Mouse (Mus musculus) gastrocnemius, postnatal 36 days (tissue): ENCODE results near the gene Myo1g. TPM values are rescaled to one million over a fixed set of nuclear protein-coding genes. Genes with fewer than 3 reads are reported as not detected.

ENCODE experiments used
- DNase-seq, 2 experiments: peaks; one replicate each; pipeline ENCODE4 v3.0.0; 2022
- intact Hi-C: fragments of 180-260 bp; cut with DNase I; formaldehyde crosslinking; loops from one replicate; pipeline ENCODE4 v1.15.1; 2025
- long read RNA-seq, 2 experiments: library from polyadenylated mRNA; stranded (forward); transcript quantifications; one replicate each; pipeline ENCODE4 v2.0.0; 2021
- total RNA-seq, 2 experiments: library from RNA; stranded (reverse); gene quantifications; 2 replicates each; pipeline ENCODE4 v1.2.3; 2021

Myo1g gene
- 1 to 10 TPM; 1.3 to 1.7 TPM for total RNA-seq
- long read RNA-seq, experiment 1 = 0 reads
- long read RNA-seq, experiment 2 = 0 reads

GRCm38 (mm10) chr11:6520507-6521173, at the start of gene Myo1g:
TSS of gene Myo1g (minus strand) at chr11:6520965.
- intact Hi-C loops = no loop called here
- DNase-seq = no peak

GRCm38 (mm10) chr11:6569410-6569777, 48.6 kb upstream of the Myo1g start:
- intact Hi-C loops = no loop called here

GRCm38 (mm10) chr11:6568584-6569409, 48.0 kb upstream of the Myo1g start:
- intact Hi-C loops = no loop called here
- DNase-seq = peak in 1 of 2 experiments; percentile 41

More at GRCm38 (mm10) chr11:6569410-6569777, 48.6 kb upstream of the Myo1g start:
- DNase-seq = no peak

- DNase-seq = no peak
- intact Hi-C loops = no loop called here
Measured at GRCm38 (mm10) chr11:6567951-6568350, 47.2 kb upstream of the Myo1g start.

GRCm38 (mm10) chr11:6566496-6566895, 45.7 kb upstream of the Myo1g start:
- intact Hi-C loops = no loop called here
- no peak for DNase-seq

GRCm38 (mm10) chr11:6563201-6563600, 42.4 kb upstream of the Myo1g start:
- intact Hi-C loops = no loop called here
- DNase-seq = no peak

- intact Hi-C loops = no loop called here
- DNase-seq = no peak
Measured at GRCm38 (mm10) chr11:6562359-6562758, 41.6 kb upstream of the Myo1g start.

GRCm38 (mm10) chr11:6561474-6561873, 40.7 kb upstream of the Myo1g start:
- intact Hi-C loops = no loop called here
- DNase-seq = no peak

GRCm38 (mm10) chr11:6560655-6561360, 40.0 kb upstream of the Myo1g start:
- no peak for DNase-seq
- intact Hi-C loops = no loop called here

- intact Hi-C loops = loop anchor here (5.0 kb wide), 1 partner anchor 62 kb away; no protein-coding TSS in a partner anchor
- no peak for DNase-seq
Measured at GRCm38 (mm10) chr11:6559996-6560395, 39.2 kb upstream of the Myo1g start.

GRCm38 (mm10) chr11:6558234-6558633, 37.5 kb upstream of the Myo1g start:
- DNase-seq = no peak
- intact Hi-C loops = loop anchor here (5.0 kb wide), 1 partner anchor 64 kb away; no protein-coding TSS in a partner anchor

GRCm38 (mm10) chr11:6550201-6550600, 29.4 kb upstream of the Myo1g start:
- no peak for DNase-seq
- intact Hi-C loops = no loop called here

- no peak for DNase-seq
- intact Hi-C loops = no loop called here
Measured at GRCm38 (mm10) chr11:6549770-6550169, 29.0 kb upstream of the Myo1g start.

GRCm38 (mm10) chr11:6547696-6548325, 27.0 kb upstream of the Myo1g start:
- no peak for DNase-seq
- intact Hi-C loops = no loop called here

GRCm38 (mm10) chr11:6547037-6547680, 26.4 kb upstream of the Myo1g start:
- peak; percentile 62 to 68 for DNase-seq
- intact Hi-C loops = no loop called here

GRCm38 (mm10) chr11:6546205-6547013, 25.6 kb upstream of the Myo1g start, which contains the start of gene Ccm2:
TSS of gene Ccm2 (plus strand) at chr11:6546887.
- DNase-seq = peak; percentile 98
- intact Hi-C loops = no loop called here

- intact Hi-C loops = no loop called here
- DNase-seq = no peak
Measured at GRCm38 (mm10) chr11:6545857-6546192, 25.1 kb upstream of the Myo1g start.

- intact Hi-C loops = no loop called here
- DNase-seq = no peak
Measured at GRCm38 (mm10) chr11:6545186-6545856, 24.6 kb upstream of the Myo1g start.

- intact Hi-C loops = no loop called here
- DNase-seq = no peak
Measured at GRCm38 (mm10) chr11:6544683-6545082, 23.9 kb upstream of the Myo1g start.
